Mouse (Mus musculus): ENCODE results near the gene Tmeff1.

DNA sequence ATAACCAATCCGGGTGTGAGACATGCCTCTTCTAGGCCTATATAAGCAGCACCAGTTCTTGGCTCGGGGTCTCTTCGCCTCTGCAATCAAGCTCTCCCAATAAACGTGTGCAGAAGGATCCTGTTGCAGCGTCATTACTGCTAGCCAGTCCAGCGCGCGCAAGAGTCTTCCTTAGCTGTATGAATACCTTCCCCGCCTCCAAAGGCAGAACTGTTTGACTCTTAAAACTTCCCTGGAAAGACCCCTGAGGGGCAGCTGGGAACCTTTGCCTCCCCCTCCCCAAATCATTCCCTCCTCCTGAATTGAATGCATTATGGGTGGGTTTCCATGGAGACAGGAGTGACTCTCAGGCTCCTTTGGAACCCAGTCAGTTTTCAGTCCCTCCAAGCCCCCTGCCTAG lies 93.8 kb downstream of the Tmeff1 start:
- no peak for TF ChIP-seq POLR2A (IDR thresholded peaks at IDR 0.05; ENCODE audit: low read depth, low read length)
- TF ChIP-seq CTCF (IDR thresholded peaks at IDR 0.05; ENCODE audit: extremely low read depth, insufficient read depth, insufficient read length, insufficient replicate concordance) = no peak
